Mouse (Mus musculus) frontal cortex, postnatal 10 days (tissue): Measurements from ENCODE around the gene Gm10135.
"Not testable (repeated sequence)": the region's sequence is repeated elsewhere in the genome, so short reads cannot be mapped to it uniquely, and the experiment has no call there.

Experiments used
- DNase-seq, 2 experiments: peaks; one replicate each; pipeline ENCODE4 v3.0.0; 2022; ENCODE audit warnings: low spot score in 2 of 2, mixed read lengths in 1 of 2

Gene Gm10135

GRCm38 (mm10) chr5:72965706-72966105 lies 8.8 kb downstream of the Gm10135 start:
- no peak for DNase-seq

GRCm38 (mm10) chr5:72960096-72960495 lies 14.4 kb downstream of the Gm10135 start:
- DNase-seq, result no peak

- no peak for DNase-seq
Observed at GRCm38 (mm10) chr5:72957281-72957680, 17.2 kb downstream of the Gm10135 start.

GRCm38 (mm10) chr5:72953996-72954604 lies 20.4 kb downstream of the Gm10135 start:
- no peak for DNase-seq

- DNase-seq, result no peak
Observed at GRCm38 (mm10) chr5:72950252-72950651, 24.2 kb downstream of the Gm10135 start.

GRCm38 (mm10) chr5:72948136-72948535 lies 26.4 kb downstream of the Gm10135 start:
- DNase-seq, result no peak

- DNase-seq, result no peak
Observed at GRCm38 (mm10) chr5:72940906-72941432, 33.5 kb downstream of the Gm10135 start.

GRCm38 (mm10) chr5:72939311-72939710 lies 35.2 kb downstream of the Gm10135 start:
- no peak for DNase-seq

GRCm38 (mm10) chr5:72938421-72938820 lies 36.1 kb downstream of the Gm10135 start:
- not testable (repeated sequence) for DNase-seq

- DNase-seq, result no peak
Observed at GRCm38 (mm10) chr5:72933026-72933675, 41.4 kb downstream of the Gm10135 start.

- no peak for DNase-seq
Observed at GRCm38 (mm10) chr5:72927074-72927473, 47.4 kb downstream of the Gm10135 start.

- no peak for DNase-seq
Observed at GRCm38 (mm10) chr5:72922796-72923195, 51.7 kb downstream of the Gm10135 start.

- no peak for DNase-seq
Observed at GRCm38 (mm10) chr5:72921171-72921570, 53.3 kb downstream of the Gm10135 start.

GRCm38 (mm10) chr5:72920416-72920815 lies 54.1 kb downstream of the Gm10135 start:
- DNase-seq, result no peak

GRCm38 (mm10) chr5:72916851-72917250 lies 57.7 kb downstream of the Gm10135 start:
- DNase-seq, result no peak

GRCm38 (mm10) chr5:72916048-72916447 lies 58.5 kb downstream of the Gm10135 start:
- DNase-seq, result no peak
